Mouse (Mus musculus) ES-E14 (cell line): ENCODE measurements around the gene Slc45a1. TPM values are rescaled to one million over a fixed set of nuclear protein-coding genes. Genes with fewer than 3 reads are reported as not detected.

Experiments used
- DNase-seq: peaks from one replicate; pipeline ENCODE4 v3.0.0-alpha.2; 2013; ENCODE audit warnings: low read depth, low spot score
- H3K27ac ChIP-seq: 2 replicates; pipeline ENCODE4 v1.5.1; 2012; ENCODE audit warnings: low read depth, mild to moderate bottlenecking, low read length, moderate library complexity, mixed read lengths; ENCODE audit not compliant: poor library complexity, insufficient read depth, severe bottlenecking
- H3K36me3 ChIP-seq: 2 replicates; pipeline ENCODE4 v1.6.1; 2012; ENCODE audit warnings: mild to moderate bottlenecking, low read length, moderate library complexity, mixed read lengths; ENCODE audit not compliant: control insufficient read depth, poor library complexity, insufficient read depth, severe bottlenecking
- H3K4me1 ChIP-seq, 2 experiments: fragments of 150-350 bp in 1 of 2; sonication (generic) in 1 of 2; 2 replicates each; pipeline ENCODE4 v1.6.1; 2012; ENCODE audit warnings: low read length in 2 of 2, mild to moderate bottlenecking in 1 of 2, mixed read lengths in 1 of 2; ENCODE audit not compliant: control insufficient read depth in 2 of 2, insufficient read depth in 2 of 2, poor library complexity in 1 of 2
- H3K4me3 ChIP-seq, 2 experiments: fragments of 150-350 bp in 1 of 2; sonication (generic) in 1 of 2; 2 replicates each; pipeline ENCODE4 v1.5.1; 2012; ENCODE audit warnings: low read length in 2 of 2, low read depth in 1 of 2, mild to moderate bottlenecking in 1 of 2, mixed read lengths in 1 of 2; ENCODE audit not compliant: insufficient read depth in 1 of 2, poor library complexity in 1 of 2, severe bottlenecking in 1 of 2
- H3K9ac ChIP-seq: 2 replicates; pipeline ENCODE4 v1.6.1; 2012; ENCODE audit warnings: low read depth, mild to moderate bottlenecking, low read length, mixed read lengths; ENCODE audit not compliant: poor library complexity, insufficient read depth, severe bottlenecking
- H3K9me3 ChIP-seq: fragments of 150-350 bp; sonication (generic); 2 replicates; pipeline ENCODE4 v1.6.1; 2012; ENCODE audit warnings: low read depth, mild to moderate bottlenecking, low read length; ENCODE audit not compliant: control insufficient read depth, insufficient read depth
- CHD2 ChIP-seq: IDR thresholded peaks from 2 replicates; pipeline ENCODE4 v1.6.1; 2014; ENCODE audit warnings: mild to moderate bottlenecking, low read depth, low read length, inconsistent platforms
- HCFC1 ChIP-seq: IDR thresholded peaks from 2 replicates; pipeline ENCODE4 v1.6.1; 2012; ENCODE audit warnings: low read length, inconsistent platforms, borderline replicate concordance; ENCODE audit not compliant: insufficient read depth
- MAFK ChIP-seq: IDR thresholded peaks from 2 replicates; pipeline ENCODE4 v1.6.1; 2014; ENCODE audit warnings: mild to moderate bottlenecking, low read depth, low read length, inconsistent platforms; ENCODE audit not compliant: insufficient read depth
- ZC3H11A ChIP-seq: IDR thresholded peaks from 2 replicates; pipeline ENCODE4 v1.6.1; 2012; ENCODE audit warnings: low read depth, mild to moderate bottlenecking, inconsistent platforms, low read length, borderline replicate concordance
- ZNF384 ChIP-seq: IDR thresholded peaks from 2 replicates; pipeline ENCODE4 v1.6.1; 2012; ENCODE audit warnings: low read depth, low read length, inconsistent platforms
- in situ Hi-C, 2 experiments: fragments of 600-800 bp; cut with MboI; formaldehyde crosslinking; loops; one replicate each; pipeline ENCODE4 v1.15.1; 2025; ENCODE audit warnings: low sequenced_read_pairs in 2 of 2, inconsistent platforms in 1 of 2; ENCODE audit not compliant: unreplicated experiment in 2 of 2
- total RNA-seq: library from RNA; depleted of rRNA; stranded (reverse); fragments of 300-350 nt; gene quantifications from 2 replicates; pipeline ENCODE4 v1.2.3, GENCODE M21; 2012

Gene Slc45a1
- total RNA-seq, 1 experiment = 0.98 TPM

DNA sequence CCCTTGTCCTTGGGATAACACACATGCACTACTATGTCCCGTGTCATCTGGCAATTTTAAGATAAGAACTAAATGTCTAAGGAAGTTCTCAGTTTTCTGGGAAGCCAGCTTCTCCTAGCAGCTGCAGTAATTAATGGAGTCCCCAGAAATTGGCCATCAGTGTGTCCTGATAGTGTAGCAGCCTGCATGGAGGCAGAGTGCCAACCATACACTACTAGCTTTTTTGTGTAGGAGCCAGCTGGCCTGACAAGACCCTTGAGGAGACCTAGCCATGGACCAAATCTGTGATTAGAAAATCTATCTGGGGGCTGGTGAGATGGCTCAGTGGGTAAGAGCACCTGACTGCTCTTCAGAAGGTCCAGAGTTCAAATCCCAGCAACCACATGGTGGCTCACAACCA, 53.3 kb downstream of the Slc45a1 start:
- no peaks in the 10 kb centered on the region for H3K36me3 ChIP-seq
- in situ Hi-C loops = no loop called here
- no peak for DNase-seq
- H3K27ac ChIP-seq = no peak overlapping the region
- H3K9me3 ChIP-seq = no peaks in the 10 kb centered on the region
- peaks cover 0 to 8% of the 10 kb centered on the region in 2 experiments; a peak in 2 of 4 replicates for H3K4me1 ChIP-seq
- no peak overlapping the region for H3K9ac ChIP-seq
- TF ChIP-seq HCFC1 (no peak), ZNF384 (no peak), ZC3H11A (no peak)
- no peak overlapping the region for H3K4me3 ChIP-seq

DNA sequence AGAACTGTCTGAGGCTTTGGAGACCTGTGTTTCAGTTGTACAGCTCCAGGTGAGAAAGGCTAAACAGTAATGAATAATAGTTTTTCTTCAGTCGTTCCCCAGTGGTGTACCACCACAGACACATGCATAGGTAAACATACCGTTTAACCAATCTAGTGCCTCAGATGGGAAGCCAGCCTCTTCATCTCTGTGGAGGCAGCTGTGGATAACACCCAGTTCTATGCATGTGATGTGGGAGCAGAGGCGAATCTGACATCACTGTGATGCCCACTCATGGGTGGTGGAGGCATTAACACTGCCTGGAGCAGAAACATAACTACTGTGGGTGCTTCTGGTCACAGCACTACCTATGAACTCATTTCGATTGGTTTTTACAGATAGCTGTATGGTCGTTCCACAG, 56.0 kb downstream of the Slc45a1 start:
- no peak for TF ChIP-seq ZC3H11A
- Histone ChIP-seq H3K4me1 (peaks cover 2 to 14% of the 10 kb centered on the region in 2 experiments; a peak in 3 of 4 replicates), H3K27ac (no peak overlapping the region), H3K9me3 (no peaks in the 10 kb centered on the region), H3K36me3 (no peaks in the 10 kb centered on the region), H3K9ac (no peak overlapping the region), H3K4me3 (no peak overlapping the region)
- no peak for DNase-seq
- in situ Hi-C loops = no loop called here

DNA sequence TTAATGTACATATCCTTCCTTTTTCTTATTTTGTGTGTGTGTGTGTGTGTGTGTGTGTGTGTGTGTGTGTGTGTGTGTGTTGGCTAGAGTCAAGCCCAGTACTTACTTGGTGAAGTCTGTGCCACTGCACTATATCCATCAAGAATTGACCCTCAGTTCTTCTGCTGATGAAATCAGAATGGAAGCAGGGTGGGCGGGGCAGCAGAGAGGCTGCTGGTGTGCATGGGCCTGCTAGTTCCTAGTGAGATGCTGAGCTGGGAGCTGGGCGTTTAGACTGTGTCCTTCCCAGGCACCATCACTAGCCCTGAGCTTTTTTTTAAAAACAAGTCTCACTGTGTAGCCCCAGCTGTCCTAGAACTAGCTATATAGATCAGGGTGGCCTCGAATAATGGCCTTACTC, 56.9 kb downstream of the Slc45a1 start:
- Histone ChIP-seq H3K4me3 (no peak overlapping the region), H3K9ac (no peak overlapping the region), H3K9me3 (no peaks in the 10 kb centered on the region), H3K4me1 (peaks cover 3 to 15% of the 10 kb centered on the region in 2 experiments; a peak in 3 of 4 replicates), H3K36me3 (no peaks in the 10 kb centered on the region), H3K27ac (no peak overlapping the region)
- DNase-seq = no peak
- in situ Hi-C loops = no loop called here
- no peak for TF ChIP-seq ZC3H11A
- TF ChIP-seq MAFK = no peak
- TF ChIP-seq ZNF384 = no peak
- no peak for TF ChIP-seq HCFC1
- TF ChIP-seq CHD2 = no peak

DNA sequence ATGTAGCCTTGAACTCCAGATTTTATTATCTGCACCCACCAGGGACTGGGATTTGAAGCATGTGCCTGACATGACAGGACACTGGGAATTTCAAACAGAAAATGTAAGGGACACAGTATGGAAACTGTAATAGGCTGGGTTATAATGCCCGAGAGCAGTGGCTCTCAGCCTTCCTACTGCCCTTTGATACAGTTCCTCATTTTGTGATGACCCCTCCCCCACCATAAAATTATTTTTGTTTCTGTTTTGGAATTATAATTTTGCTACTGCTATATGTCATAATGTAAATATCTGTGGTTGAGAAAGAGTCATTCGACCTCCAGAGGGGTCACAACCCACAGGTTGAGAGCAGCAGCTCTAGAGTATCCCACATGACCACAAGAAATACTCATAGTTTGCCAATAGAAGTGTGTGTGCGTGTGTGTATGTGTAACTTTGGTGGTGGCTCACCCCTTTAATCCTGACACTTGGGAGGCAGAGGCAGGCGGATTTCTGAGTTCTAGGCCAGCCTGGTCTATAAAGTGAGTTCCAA, 57.6 kb downstream of the Slc45a1 start:
- no peak overlapping the region for H3K27ac ChIP-seq
- H3K4me3 ChIP-seq = no peak overlapping the region
- no peaks in the 10 kb centered on the region for H3K36me3 ChIP-seq
- DNase-seq = no peak
- TF ChIP-seq HCFC1 = no peak
- no peak for TF ChIP-seq MAFK
- no peak for TF ChIP-seq CHD2
- peaks cover 3 to 10% of the 10 kb centered on the region in 2 experiments; a peak in 3 of 4 replicates for H3K4me1 ChIP-seq
- no peaks in the 10 kb centered on the region for H3K9me3 ChIP-seq
- in situ Hi-C loops = no loop called here
- H3K9ac ChIP-seq = no peak overlapping the region

DNA sequence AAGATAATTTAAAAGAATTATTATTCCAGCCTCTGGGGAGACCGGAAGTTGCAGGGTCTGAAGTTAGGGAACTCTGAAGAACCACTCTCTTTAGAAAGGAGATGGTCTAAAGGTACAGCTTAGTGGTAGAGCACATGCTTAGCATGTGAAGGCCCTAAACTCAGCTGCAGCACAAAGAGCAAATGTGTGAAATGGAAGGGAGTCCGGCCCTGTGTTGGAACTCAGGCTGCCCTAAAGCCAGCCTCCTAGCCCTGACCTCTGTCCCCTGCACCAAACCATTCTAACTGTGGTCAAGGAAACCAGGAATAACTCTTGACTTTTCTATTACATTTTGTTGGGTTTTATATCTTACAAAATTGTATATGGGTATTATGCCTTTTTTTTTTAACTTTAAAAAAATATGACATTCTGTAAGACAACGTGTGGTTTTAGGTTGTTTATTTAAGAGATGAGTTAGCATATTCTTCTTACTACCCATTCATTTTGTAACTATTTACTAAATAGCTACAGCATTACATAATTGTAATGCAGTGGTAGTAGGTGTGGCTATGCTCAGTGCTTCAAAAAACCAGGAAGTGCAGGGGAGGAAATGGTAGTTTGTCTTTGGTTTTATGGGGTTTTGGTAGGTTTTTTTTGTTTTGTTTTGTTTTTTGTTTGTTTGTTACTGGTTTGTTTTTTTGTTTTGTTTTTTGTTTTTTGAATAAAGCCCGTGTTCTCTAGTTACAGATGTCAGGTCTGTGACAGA, 58.3 kb downstream of the Slc45a1 start:
- in situ Hi-C loops = no loop called here
- TF ChIP-seq CHD2 (no peak), ZC3H11A (no peak), ZNF384 (no peak), HCFC1 (no peak), MAFK (no peak)
- Histone ChIP-seq H3K4me1 (peaks cover 3 to 7% of the 10 kb centered on the region in 2 experiments; a peak in 3 of 4 replicates), H3K9ac (no peak overlapping the region), H3K27ac (no peak overlapping the region), H3K4me3 (no peak overlapping the region), H3K9me3 (no peaks in the 10 kb centered on the region), H3K36me3 (no peaks in the 10 kb centered on the region)
- DNase-seq = no peak
